Mouse (Mus musculus) layer of hippocampus, adult 8-10 months (tissue): ENCODE data around the gene Ano9. TPM values are rescaled to one million over a fixed set of nuclear protein-coding genes. Genes with fewer than 3 reads are reported as not detected.
A peak's percentile ranks its signal among the peaks of the same experiment; 100 is the strongest.

Experiments
- DNase-seq, 2 experiments: peaks; one replicate each; pipeline ENCODE4 v3.0.0; 2022; ENCODE audit warnings: low spot score in 2 of 2
- total RNA-seq, 4 experiments: library from RNA; stranded (reverse); gene quantifications; 2 replicates each; pipeline ENCODE4 v1.2.4; 2022

Gene Ano9
- total RNA-seq, 4 experiments from 2014 or later, result not detected

GRCm38 (mm10) chr7:141064175-141064574 is 53.4 kb downstream of the Ano9 start:
- no peak for DNase-seq

DNA sequence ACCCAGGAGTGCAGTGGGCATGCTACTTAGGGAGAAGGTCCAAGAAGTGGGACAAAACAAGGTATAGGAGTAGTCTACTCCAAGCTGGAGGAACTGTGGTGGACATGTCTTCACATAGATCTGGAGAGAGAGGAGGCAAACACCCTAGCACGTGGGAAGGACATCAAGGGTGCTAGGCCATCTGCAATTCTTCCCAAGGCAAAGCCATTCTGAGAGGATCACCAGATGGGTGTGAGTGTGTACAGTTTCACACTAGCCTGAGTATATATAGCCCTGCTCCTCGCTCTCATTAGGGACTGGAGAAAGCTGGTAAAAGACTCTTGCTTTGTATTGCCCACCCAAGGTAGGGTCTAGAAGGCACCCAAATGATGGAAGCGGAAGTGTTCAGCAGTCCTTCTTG is 54.3 kb downstream of the Ano9 start:
- no peak for DNase-seq

DNA sequence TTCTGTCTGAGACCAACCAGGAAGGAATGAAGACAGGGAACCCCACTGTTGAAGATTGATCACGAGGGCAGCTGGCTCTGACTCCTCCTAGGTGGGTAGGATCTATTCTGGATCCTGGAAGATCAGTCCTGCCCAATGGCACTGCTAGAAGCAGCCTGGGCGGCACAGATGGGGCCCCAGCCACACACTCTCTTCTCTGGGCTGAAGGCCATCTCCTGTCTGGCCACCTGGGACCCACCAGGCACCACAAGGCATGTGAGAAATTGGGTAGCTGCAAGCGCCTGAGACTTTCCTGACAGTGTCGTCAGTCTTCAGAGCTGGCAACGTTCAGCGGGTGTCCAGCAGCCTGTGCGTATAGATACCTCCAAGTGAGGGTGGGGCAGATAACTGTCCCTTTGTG is 55.1 kb downstream of the Ano9 start:
- DNase-seq, result no peak

- DNase-seq, result no peak
Observed at GRCm38 (mm10) chr7:141061269-141061692, 56.3 kb downstream of the Ano9 start.

GRCm38 (mm10) chr7:141060426-141061242 is 57.0 kb downstream of the Ano9 start, which contains the start of gene B4galnt4:
TSS of gene B4galnt4 (plus strand) at chr7:141061104.
- DNase-seq, result peak; percentile 89 to 92

DNA sequence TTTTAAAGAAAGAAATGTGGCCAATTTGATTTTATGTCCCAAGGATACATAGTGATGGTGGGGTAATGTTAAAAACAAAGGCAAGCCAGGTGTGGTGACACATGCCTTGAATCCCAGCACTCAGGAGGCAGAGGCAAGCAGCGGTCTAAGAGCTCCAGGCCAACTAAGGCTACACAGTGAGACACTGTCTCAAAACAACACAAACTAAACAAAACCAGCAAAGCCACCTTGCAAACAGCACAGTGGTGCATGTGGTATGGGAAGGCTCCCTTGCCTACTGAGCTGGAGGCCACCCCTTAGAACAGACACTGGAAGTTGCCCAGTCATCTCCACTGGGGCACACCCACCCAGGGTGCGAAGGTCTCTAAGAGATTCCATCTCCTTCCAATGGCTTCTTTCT is 57.7 kb downstream of the Ano9 start:
- no peak for DNase-seq

DNA sequence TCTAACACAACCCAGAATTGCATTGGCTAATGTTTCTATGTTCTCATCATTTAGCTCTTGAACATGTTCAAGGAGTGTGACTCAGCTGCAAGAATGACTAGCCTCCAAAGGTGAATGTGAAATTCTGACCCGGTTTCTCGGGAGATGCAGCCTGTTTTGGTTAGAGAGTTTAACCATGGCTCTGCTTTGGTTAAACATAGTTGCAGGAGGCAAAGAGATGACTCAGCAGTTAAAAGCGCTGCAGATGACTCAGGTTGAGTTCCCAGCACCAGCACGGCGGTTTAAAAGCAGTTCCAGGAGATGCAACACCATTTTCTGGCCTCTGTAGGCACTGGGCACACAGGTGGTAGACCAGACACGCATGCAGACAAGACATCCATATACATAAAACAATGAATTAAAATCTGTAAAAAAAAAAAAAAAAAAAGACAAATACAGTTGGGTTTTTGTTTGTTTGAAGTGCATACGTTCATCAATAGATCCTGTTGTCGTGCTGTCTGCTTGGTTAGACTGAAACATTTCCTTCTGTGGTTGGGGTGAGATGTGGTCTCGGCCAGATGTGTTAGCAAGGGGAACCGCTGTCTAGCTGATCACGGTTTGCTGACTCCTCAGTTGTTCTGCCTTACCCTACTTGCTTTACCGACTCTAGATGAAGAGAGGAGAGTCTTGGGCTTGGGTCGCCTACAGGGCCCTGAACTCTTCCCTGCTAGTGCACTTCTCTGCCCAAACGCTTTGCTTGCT is 58.8 kb downstream of the Ano9 start:
- no peak for DNase-seq

DNA sequence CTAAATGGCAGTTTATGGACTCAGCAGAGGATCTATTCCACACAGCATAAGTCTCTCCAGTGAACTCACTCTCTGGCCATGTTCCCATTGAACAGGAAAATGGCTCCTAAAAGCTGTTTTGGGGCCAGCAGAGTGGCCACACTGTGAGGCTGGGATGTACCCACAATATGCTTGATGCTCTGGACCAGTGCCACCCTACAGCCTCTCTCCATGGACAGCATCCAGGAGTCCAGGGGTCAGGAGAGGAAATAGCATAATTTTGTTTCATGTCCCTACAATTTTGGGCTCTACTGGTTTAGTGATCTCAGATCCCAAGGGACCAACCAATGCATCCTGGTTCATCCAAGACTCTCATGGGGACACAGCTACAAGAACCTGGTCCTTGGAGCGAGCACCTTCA is 60.1 kb downstream of the Ano9 start:
- DNase-seq, result no peak

GRCm38 (mm10) chr7:141056976-141057375 is 60.6 kb downstream of the Ano9 start:
- no peak for DNase-seq

DNA sequence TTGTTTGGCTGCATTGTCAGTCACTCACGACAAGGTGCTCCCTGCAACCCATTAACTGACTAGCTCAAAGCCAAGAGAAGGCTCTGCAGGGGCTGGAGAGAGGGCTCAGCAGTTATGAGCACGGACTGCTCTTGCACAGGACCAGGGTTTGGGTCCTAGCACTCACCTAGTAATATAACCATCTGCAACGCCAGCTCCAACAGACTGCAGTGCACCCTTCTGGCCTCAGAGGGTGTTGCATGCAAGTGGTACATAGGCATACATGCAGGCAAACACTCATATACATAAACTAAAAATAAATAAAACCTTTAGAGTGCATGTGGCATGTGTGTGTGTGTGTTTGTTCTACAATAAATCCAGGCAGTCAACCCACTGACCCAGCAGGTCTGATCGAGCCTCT is 61.8 kb downstream of the Ano9 start:
- no peak for DNase-seq

DNA sequence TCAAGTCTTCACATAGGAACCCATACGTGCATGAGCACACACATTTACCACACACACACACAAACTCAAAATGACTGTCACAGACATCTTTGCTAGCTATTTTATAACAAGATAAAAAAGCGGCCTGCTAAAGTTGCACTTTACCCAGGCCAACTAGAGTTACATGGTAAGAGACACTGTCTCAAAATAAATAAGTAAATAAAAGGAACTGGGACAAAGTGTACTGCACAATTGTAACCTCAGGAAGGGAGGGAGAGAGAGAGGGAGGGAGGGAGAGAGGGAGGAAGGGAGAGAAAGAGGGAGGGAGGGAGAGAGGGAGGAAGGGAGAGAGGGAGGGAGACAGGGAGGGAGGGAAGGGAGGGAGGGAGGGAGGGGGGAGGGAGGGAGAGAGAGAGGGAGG is 65.2 kb downstream of the Ano9 start:
- DNase-seq, result no peak

- no peak for DNase-seq
Observed at GRCm38 (mm10) chr7:141052016-141052415, 65.6 kb downstream of the Ano9 start.

Other genes with a start within 250 kb of the Ano9 start
- gene Psmd13, start 235.8 kb downstream of the Ano9 start, total RNA-seq, result 100 to 1,000 TPM; 105 to 120 (median 119) TPM
- gene Sirt3, start 235.5 kb downstream of the Ano9 start, total RNA-seq, result 10 to 100 TPM; 65.3 to 73.7 (median 70.3) TPM
- 1 to 10 TPM in 3 of 4 experiments, not detected in 1; 1.8 to 2.3 (median 1.9) TPM for gene Cox8b, start 217.4 kb downstream of the Ano9 start, total RNA-seq
- under 1 TPM; 0.49 to 0.64 (median 0.59) TPM for gene Nlrp6, start 196.9 kb downstream of the Ano9 start, total RNA-seq
- 1 to 10 TPM; 3.6 to 6.3 (median 4.9) TPM for gene Pgghg, start 176.4 kb downstream of the Ano9 start, total RNA-seq
- not detected for gene Ifitm5, start 167.5 kb downstream of the Ano9 start, total RNA-seq
- not detected for gene Gm45717, start 161.9 kb downstream of the Ano9 start, total RNA-seq
- gene Ifitm2, start 161.8 kb downstream of the Ano9 start, total RNA-seq, result 10 to 100 TPM; 13.8 to 19.4 (median 17.2) TPM
- 1 to 10 TPM; 2.5 to 5.1 (median 2.7) TPM for gene Ifitm1, start 150.6 kb downstream of the Ano9 start, total RNA-seq
- 10 to 100 TPM in 3 of 4 experiments, 1 to 10 TPM in 1; 9.0 to 40.6 (median 20.8) TPM for gene Ifitm3, start 107.0 kb downstream of the Ano9 start, total RNA-seq
- 1 to 10 TPM in 1 of 4 experiments, not detected in 3; 1.1 TPM for gene Ifitm6, start 99.9 kb downstream of the Ano9 start, total RNA-seq
- gene Gm17387, start 88.7 kb downstream of the Ano9 start, total RNA-seq, result not detected
- gene B4galnt4, start 56.7 kb downstream of the Ano9 start, total RNA-seq, result 10 to 100 TPM; 72.5 to 87.3 (median 78.8) TPM
- gene Pkp3, start 39.6 kb downstream of the Ano9 start, total RNA-seq, result not detected
- 1 to 10 TPM; 2.6 to 3.1 (median 2.9) TPM for gene Sigirr, start 17.2 kb downstream of the Ano9 start, total RNA-seq
- gene Ptdss2, start 4.6 kb upstream of the Ano9 start, total RNA-seq, result 10 to 100 TPM; 39.5 to 57.5 (median 54.0) TPM
- gene Rnh1, start 55.1 kb upstream of the Ano9 start, total RNA-seq, result 10 to 100 TPM; 37.5 to 49.4 (median 42.2) TPM
- gene Hras, start 76.2 kb upstream of the Ano9 start, total RNA-seq, result 100 to 1,000 TPM; 181 to 211 (median 191) TPM
- gene Lrrc56, start 76.4 kb upstream of the Ano9 start, total RNA-seq, result 1 to 10 TPM; 3.6 to 5.6 (median 5.1) TPM
- gene Lmntd2, start 96.3 kb upstream of the Ano9 start, total RNA-seq, result not detected
- 1 to 10 TPM in 2 of 4 experiments, under 1 TPM in 2; 0.71 to 2.0 (median 1.00) TPM for gene Rassf7, start 98.1 kb upstream of the Ano9 start, total RNA-seq
- gene Phrf1, start 111.0 kb upstream of the Ano9 start, total RNA-seq, result 10 to 100 TPM; 68.4 to 95.2 (median 79.3) TPM
- 1 to 10 TPM in 2 of 4 experiments, under 1 TPM in 2; 0.85 to 3.8 (median 2.0) TPM for gene Irf7, start 148.7 kb upstream of the Ano9 start, total RNA-seq
- not detected for gene Cdhr5, start 159.0 kb upstream of the Ano9 start, total RNA-seq
- gene Sct, start 161.3 kb upstream of the Ano9 start, total RNA-seq, result not detected
- under 1 TPM in 1 of 4 experiments, not detected in 3; 0.27 TPM for gene Drd4, start 174.2 kb upstream of the Ano9 start, total RNA-seq
- gene Deaf1, start 209.9 kb upstream of the Ano9 start, total RNA-seq, result 10 to 100 TPM; 67.9 to 84.7 (median 78.5) TPM
- 10 to 100 TPM; 32.4 to 36.5 (median 34.7) TPM for gene Tmem80, start 209.9 kb upstream of the Ano9 start, total RNA-seq
- 1 to 10 TPM; 3.6 to 7.2 (median 6.4) TPM for gene Eps8l2, start 221.1 kb upstream of the Ano9 start, total RNA-seq